Mouse (Mus musculus) gastrocnemius, adult 18-20 months (tissue): Measurements from ENCODE around the gene Map3k5. TPM values are rescaled to one million over a fixed set of nuclear protein-coding genes. Genes with fewer than 3 reads are reported as not detected.

Source experiments
- DNase-seq: peaks from one replicate; pipeline ENCODE4 v3.0.0; 2021; ENCODE audit warnings: low spot score
- total RNA-seq, 2 experiments: library from RNA; stranded (reverse); gene quantifications; 2 replicates each; pipeline ENCODE4 v1.2.3; 2021

Map3k5 gene
- total RNA-seq, 2 experiments from 2014 or later = 7.3 to 8.4 TPM

DNA sequence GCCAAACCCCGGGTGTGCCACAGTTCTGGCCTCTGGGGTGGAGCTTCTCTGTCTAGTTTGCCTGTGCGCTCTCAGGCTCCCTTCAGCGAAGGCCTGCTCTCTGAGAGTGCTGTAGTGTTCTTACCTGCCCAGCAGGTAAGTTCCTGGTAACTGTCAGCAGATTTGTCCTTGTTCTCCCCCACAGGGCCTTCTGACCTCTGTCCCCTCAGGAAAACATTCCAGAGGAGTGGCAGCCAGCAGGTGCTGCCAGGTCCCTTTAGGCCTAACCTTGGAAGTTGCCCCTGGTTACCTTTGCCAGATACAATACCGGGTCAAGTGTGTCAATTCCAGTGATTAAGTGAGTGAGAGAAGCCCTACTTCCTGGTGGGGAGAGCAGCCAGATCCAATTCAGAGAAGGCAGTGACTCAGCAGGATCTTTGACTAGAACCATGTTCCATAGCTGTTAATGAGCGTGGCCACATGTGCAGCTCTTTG is 252.6 kb downstream of the Map3k5 start:
- no peak for DNase-seq

DNA sequence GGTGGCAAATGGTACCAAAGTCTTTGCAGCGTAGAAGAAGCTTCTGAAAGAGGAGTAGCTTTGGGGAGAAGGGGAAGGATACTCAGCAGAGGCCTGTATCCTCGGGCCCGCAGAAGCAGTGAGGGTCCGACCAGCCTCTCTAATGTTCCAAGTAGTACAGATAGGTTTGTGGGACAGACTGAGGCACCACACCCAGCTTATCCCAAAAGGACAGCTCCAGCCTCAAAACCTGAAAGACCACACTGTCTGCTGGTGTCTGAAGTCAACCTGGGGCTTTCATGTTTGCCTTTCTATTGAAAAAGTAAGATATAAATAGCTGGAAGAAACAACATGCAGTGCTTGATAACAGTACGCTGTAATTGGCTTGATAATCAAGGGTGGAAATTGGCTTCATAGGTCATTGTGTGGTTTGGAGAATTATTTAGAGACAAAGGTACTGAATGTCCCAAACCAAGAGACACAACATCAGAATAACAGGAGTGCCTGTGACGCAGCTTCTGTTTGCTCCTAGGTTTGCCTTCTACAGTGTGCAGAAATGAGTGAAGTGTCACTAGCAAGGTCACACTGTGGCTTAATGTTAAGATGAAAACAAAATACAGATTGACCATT is 256.0 kb downstream of the Map3k5 start:
- DNase-seq = no peak

Other genes starting within 250 kb of the Map3k5 start
- not detected for gene Il20ra, start 221.9 kb upstream of the Map3k5 start, total RNA-seq
- gene Slc35d3, start 83.0 kb upstream of the Map3k5 start, total RNA-seq = not detected
- 10 to 100 TPM; 20.6 to 21.7 TPM for gene Pex7, start 26.8 kb upstream of the Map3k5 start, total RNA-seq
- 1 to 10 TPM; 5.0 to 6.7 TPM for gene Map7, start 214.0 kb downstream of the Map3k5 start, total RNA-seq